Mouse (Mus musculus) limb, embryonic 13.5 days (tissue): ENCODE results near the gene Tbc1d22a. TPM values are rescaled to one million over a fixed set of nuclear protein-coding genes. Genes with fewer than 3 reads are reported as not detected.

Experiments
- ATAC-seq: fragments of 200-750 bp; cut with Nextera tagmentation; 2 replicates; pipeline ENCODE4 v1.8.0; 2017; ENCODE audit warnings: low read depth, moderate number of reproducible peaks, moderate TSS enrichment; ENCODE audit not compliant: low FRiP score
- H3K27ac ChIP-seq: fragments of 300-500 bp; sonication (generic); 2 replicates; pipeline ENCODE4 v1.5.1; 2015; ENCODE audit warnings: inconsistent platforms, mild to moderate bottlenecking, moderate library complexity
- H3K27me3 ChIP-seq: fragments of 300-500 bp; sonication (generic); 2 replicates; pipeline ENCODE4 v1.6.1; 2015; ENCODE audit warnings: mild to moderate bottlenecking, inconsistent platforms
- H3K36me3 ChIP-seq: fragments of 300-500 bp; sonication (generic); 2 replicates; pipeline ENCODE4 v1.6.1; 2015; ENCODE audit warnings: inconsistent platforms, mild to moderate bottlenecking, moderate library complexity
- H3K4me1 ChIP-seq: fragments of 300-500 bp; sonication (generic); 2 replicates; pipeline ENCODE4 v1.6.1; 2015; ENCODE audit warnings: inconsistent platforms
- H3K4me2 ChIP-seq: fragments of 300-500 bp; sonication (generic); replicated peaks from 2 replicates; pipeline ENCODE4 v1.6.1; 2015; ENCODE audit warnings: inconsistent platforms, mild to moderate bottlenecking, moderate library complexity
- H3K4me3 ChIP-seq: fragments of 300-500 bp; sonication (generic); 2 replicates; pipeline ENCODE4 v1.5.1; 2015; ENCODE audit warnings: moderate library complexity, mild to moderate bottlenecking, inconsistent platforms
- H3K9ac ChIP-seq: fragments of 300-500 bp; sonication (generic); 2 replicates; pipeline ENCODE4 v1.6.1; 2015; ENCODE audit warnings: mild to moderate bottlenecking, inconsistent platforms
- H3K9me3 ChIP-seq: fragments of 300-500 bp; sonication (generic); 2 replicates; pipeline ENCODE4 v1.6.1; 2016; ENCODE audit warnings: inconsistent platforms
- WGBS: fragments of 180-500 bp; shearing (Covaris S2); methylation state at CpG from one replicate; pipeline ENCODE4 v1.1.7; 2015; 5-methylcytosine and 5-hydroxymethylcytosine counted together
- polyA plus RNA-seq: library from polyadenylated mRNA; unstranded; fragments of >200 nt; fragmentation: Nextera tagmentation; extraction: Ambion mirVana; gene quantifications from 2 replicates; pipeline ENCODE4 v1.2.1, GENCODE M21; 2015

Gene Tbc1d22a
- polyA plus RNA-seq, 1 experiment from 2014 or later, result 12.5 TPM

- Histone ChIP-seq H3K27ac (no peak overlapping the region), H3K36me3 (no peaks in the 10 kb centered on the region)
Measured at GRCm38 (mm10) chr15:86404866-86405265, 190.6 kb downstream of the Tbc1d22a start.

GRCm38 (mm10) chr15:86405527-86405926 lies 191.3 kb downstream of the Tbc1d22a start:
- Histone ChIP-seq H3K9me3 (no peaks in the 10 kb centered on the region), H3K36me3 (no peaks in the 10 kb centered on the region), H3K4me2 (no peak overlapping the region), H3K4me1 (no peaks in the 10 kb centered on the region), H3K9ac (no peak overlapping the region), H3K27ac (no peak overlapping the region), H3K4me3 (no peak overlapping the region), H3K27me3 (no peaks in the 10 kb centered on the region)
- no peak for ATAC-seq
- WGBS, result 11% methylated on average over 4 of the region's 4 CpGs

More at GRCm38 (mm10) chr15:86404866-86405265, 190.6 kb downstream of the Tbc1d22a start:
- Histone ChIP-seq H3K4me2 (no peak overlapping the region), H3K9me3 (no peaks in the 10 kb centered on the region), H3K9ac (no peak overlapping the region), H3K4me3 (no peak overlapping the region), H3K27me3 (no peaks in the 10 kb centered on the region), H3K4me1 (no peaks in the 10 kb centered on the region)
- 80% methylated on average over 5 of the region's 5 CpGs for WGBS
- ATAC-seq, result no peak

- WGBS, result 72% methylated on average over 5 of the region's 5 CpGs
- Histone ChIP-seq H3K4me2 (no peak overlapping the region), H3K4me3 (no peak overlapping the region), H3K36me3 (no peaks in the 10 kb centered on the region), H3K9me3 (no peaks in the 10 kb centered on the region), H3K4me1 (no peaks in the 10 kb centered on the region), H3K27ac (no peak overlapping the region), H3K27me3 (no peaks in the 10 kb centered on the region), H3K9ac (no peak overlapping the region)
- ATAC-seq, result no peak
Measured at GRCm38 (mm10) chr15:86409352-86409751, 195.1 kb downstream of the Tbc1d22a start.

GRCm38 (mm10) chr15:86411532-86412080 lies 197.3 kb downstream of the Tbc1d22a start:
- Histone ChIP-seq H3K36me3 (no peaks in the 10 kb centered on the region), H3K4me3 (no peak overlapping the region), H3K27me3 (no peaks in the 10 kb centered on the region), H3K9me3 (no peaks in the 10 kb centered on the region), H3K4me1 (no peaks in the 10 kb centered on the region), H3K4me2 (no peak overlapping the region), H3K27ac (no peak overlapping the region), H3K9ac (no peak overlapping the region)
- 81% methylated on average over 5 of the region's 5 CpGs for WGBS
- no peak for ATAC-seq

GRCm38 (mm10) chr15:86415951-86416350 lies 201.7 kb downstream of the Tbc1d22a start:
- Histone ChIP-seq H3K27me3 (no peaks in the 10 kb centered on the region), H3K4me3 (no peak overlapping the region), H3K4me1 (peaks cover 3% of the 10 kb centered on the region; the same call in 1 of the 2 replicates), H3K9me3 (no peaks in the 10 kb centered on the region), H3K9ac (no peak overlapping the region), H3K27ac (no peak overlapping the region), H3K4me2 (no peak overlapping the region), H3K36me3 (no peaks in the 10 kb centered on the region)
- ATAC-seq, result no peak
- 63% methylated on average over 6 of the region's 6 CpGs for WGBS

- H3K36me3 ChIP-seq, result no peaks in the 10 kb centered on the region
- H3K9ac ChIP-seq, result no peak overlapping the region
- H3K4me3 ChIP-seq, result no peak overlapping the region
- WGBS, result 70% methylated on average over 2 of the region's 2 CpGs
- H3K9me3 ChIP-seq, result no peaks in the 10 kb centered on the region
- no peak for ATAC-seq
- peaks cover 3% of the 10 kb centered on the region; the same call in 1 of the 2 replicates for H3K4me1 ChIP-seq
- H3K4me2 ChIP-seq, result no peak overlapping the region
- H3K27me3 ChIP-seq, result no peaks in the 10 kb centered on the region
- H3K27ac ChIP-seq, result no peak overlapping the region
Measured at GRCm38 (mm10) chr15:86418436-86418835, 204.2 kb downstream of the Tbc1d22a start.

- Histone ChIP-seq H3K4me2 (no peak overlapping the region), H3K4me3 (no peak overlapping the region), H3K9ac (no peak overlapping the region), H3K9me3 (no peaks in the 10 kb centered on the region), H3K4me1 (peaks cover 3% of the 10 kb centered on the region; the same call in 1 of the 2 replicates), H3K36me3 (no peaks in the 10 kb centered on the region), H3K27ac (no peak overlapping the region), H3K27me3 (no peaks in the 10 kb centered on the region)
- ATAC-seq, result no peak
- 75% methylated on average over 6 of the region's 6 CpGs for WGBS
Measured at GRCm38 (mm10) chr15:86419620-86420019, 205.4 kb downstream of the Tbc1d22a start.

- H3K4me1 ChIP-seq, result peaks cover 3% of the 10 kb centered on the region; the same call in 1 of the 2 replicates
- H3K36me3 ChIP-seq, result no peaks in the 10 kb centered on the region
- WGBS, result 59% methylated on average over 1 of the region's 1 CpGs
- H3K9me3 ChIP-seq, result no peaks in the 10 kb centered on the region
- H3K4me2 ChIP-seq, result no peak overlapping the region
- no peak overlapping the region for H3K9ac ChIP-seq
- no peak overlapping the region for H3K27ac ChIP-seq
- H3K4me3 ChIP-seq, result no peak overlapping the region
- no peak for ATAC-seq
- H3K27me3 ChIP-seq, result no peaks in the 10 kb centered on the region
Measured at GRCm38 (mm10) chr15:86422858-86423257, 208.6 kb downstream of the Tbc1d22a start.

- Histone ChIP-seq H3K4me2 (no peak overlapping the region), H3K4me3 (no peak overlapping the region), H3K9me3 (no peaks in the 10 kb centered on the region), H3K4me1 (peaks cover 2% of the 10 kb centered on the region; the same call in 1 of the 2 replicates), H3K9ac (no peak overlapping the region), H3K36me3 (no peaks in the 10 kb centered on the region), H3K27me3 (no peaks in the 10 kb centered on the region), H3K27ac (no peak overlapping the region)
- 51% methylated on average over 2 of the region's 2 CpGs for WGBS
- no peak for ATAC-seq
Measured at GRCm38 (mm10) chr15:86423884-86424283, 209.6 kb downstream of the Tbc1d22a start.

- H3K27me3 ChIP-seq, result no peaks in the 10 kb centered on the region
- no peak overlapping the region for H3K4me2 ChIP-seq
- H3K27ac ChIP-seq, result no peak overlapping the region
- H3K9ac ChIP-seq, result no peak overlapping the region
- no peak for ATAC-seq
- no peaks in the 10 kb centered on the region for H3K9me3 ChIP-seq
- H3K4me3 ChIP-seq, result no peak overlapping the region
- no peaks in the 10 kb centered on the region for H3K36me3 ChIP-seq
- H3K4me1 ChIP-seq, result peaks cover 13% of the 10 kb centered on the region
- 57% methylated on average over 8 of the region's 8 CpGs for WGBS
Measured at GRCm38 (mm10) chr15:86424971-86425370, 210.7 kb downstream of the Tbc1d22a start.

- Histone ChIP-seq H3K9me3 (no peaks in the 10 kb centered on the region), H3K27me3 (no peaks in the 10 kb centered on the region), H3K4me3 (no peak overlapping the region), H3K36me3 (no peaks in the 10 kb centered on the region), H3K4me2 (no peak overlapping the region), H3K9ac (no peak overlapping the region), H3K27ac (no peak overlapping the region), H3K4me1 (peaks cover 15% of the 10 kb centered on the region)
- ATAC-seq, result no peak
- 80% methylated on average over 5 of the region's 5 CpGs for WGBS
Measured at GRCm38 (mm10) chr15:86426364-86427000, 212.2 kb downstream of the Tbc1d22a start.

- WGBS, result 82% methylated on average over 4 of the region's 4 CpGs
- Histone ChIP-seq H3K36me3 (no peaks in the 10 kb centered on the region), H3K9ac (no peak overlapping the region), H3K27ac (no peak overlapping the region), H3K9me3 (no peaks in the 10 kb centered on the region), H3K4me3 (no peak overlapping the region), H3K4me2 (no peak overlapping the region), H3K4me1 (peaks cover 18% of the 10 kb centered on the region), H3K27me3 (no peaks in the 10 kb centered on the region)
- no peak for ATAC-seq
Measured at GRCm38 (mm10) chr15:86427439-86427838, 213.2 kb downstream of the Tbc1d22a start.

- Histone ChIP-seq H3K4me3 (no peak overlapping the region), H3K4me2 (no peak overlapping the region), H3K4me1 (peaks cover 18% of the 10 kb centered on the region), H3K36me3 (no peaks in the 10 kb centered on the region), H3K9ac (no peak overlapping the region), H3K27me3 (no peaks in the 10 kb centered on the region), H3K9me3 (no peaks in the 10 kb centered on the region), H3K27ac (no peak overlapping the region)
- no peak for ATAC-seq
- 80% methylated on average over 5 of the region's 5 CpGs for WGBS
Measured at GRCm38 (mm10) chr15:86428496-86428895, 214.2 kb downstream of the Tbc1d22a start.
